Mouse (Mus musculus) cerebellum, adult 18-20 months (tissue): ENCODE data around the gene Ccr8.

Source experiments
- DNase-seq, 2 experiments: peaks; one replicate each; pipeline ENCODE4 v3.0.0; 2021

The Ccr8 gene

DNA sequence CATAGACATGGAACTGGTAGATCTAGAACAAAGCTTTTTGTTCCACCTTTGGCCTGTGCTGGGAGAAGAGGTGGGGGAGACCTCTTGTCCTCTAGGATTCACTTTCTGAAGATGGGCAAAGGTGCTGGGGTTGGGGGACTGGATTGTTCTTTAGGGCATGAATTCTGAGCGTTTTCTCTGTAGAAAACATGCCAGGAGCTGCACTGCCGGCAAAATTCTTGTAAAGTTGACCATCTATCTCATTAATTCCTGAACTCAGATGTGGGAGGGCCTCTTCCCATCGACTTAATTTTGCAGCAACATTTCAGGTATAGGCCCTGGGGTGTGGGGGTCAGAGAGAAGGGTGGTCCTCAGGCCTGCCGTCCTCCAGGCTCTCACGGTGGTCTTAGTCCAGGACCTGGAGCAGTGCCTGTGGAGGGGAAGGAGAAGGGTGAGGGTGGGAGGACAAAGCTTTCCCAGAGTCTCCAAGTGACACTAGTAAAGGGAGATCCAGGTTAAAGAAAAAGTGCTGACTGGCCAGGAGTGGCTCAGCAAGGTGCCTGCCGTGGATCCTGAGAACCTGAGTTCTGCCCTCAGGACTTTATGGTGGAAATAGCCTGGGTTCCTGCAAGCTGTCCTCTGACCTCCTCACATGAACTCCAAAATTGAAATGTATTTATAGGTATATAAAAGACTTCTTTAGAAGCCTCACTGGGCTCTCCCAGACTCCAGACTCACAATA, 42.0 kb downstream of the Ccr8 start:
- no peak for DNase-seq

DNA sequence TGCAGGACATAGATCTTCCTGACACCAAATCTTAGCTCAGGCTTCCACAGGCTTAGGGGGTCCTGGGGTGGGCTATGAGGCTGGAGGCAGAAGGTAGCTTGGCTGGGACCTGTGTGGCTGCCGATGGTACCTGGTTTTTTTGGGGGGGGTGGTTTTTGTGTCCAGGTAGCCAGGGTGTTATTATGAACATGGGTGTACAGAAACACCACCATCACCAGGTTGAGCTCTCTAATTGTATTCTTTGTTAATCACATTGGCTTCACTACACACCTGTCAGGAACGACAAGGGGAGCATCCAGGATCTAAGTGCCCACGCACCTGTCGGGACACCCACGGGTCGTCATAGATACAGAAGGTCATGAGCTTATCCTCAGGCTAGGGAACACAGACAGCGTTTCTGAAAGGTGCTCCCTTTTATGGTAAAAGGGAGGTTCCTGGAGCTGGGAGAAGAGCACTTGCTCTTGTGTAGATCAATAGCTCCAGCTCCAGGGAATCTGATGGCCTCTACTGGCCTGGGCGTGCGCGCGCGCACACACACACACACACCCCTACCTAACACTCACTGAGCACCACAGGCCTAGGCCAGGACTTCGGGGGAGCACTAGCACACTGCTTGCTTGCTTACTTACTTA, 42.7 kb downstream of the Ccr8 start:
- no peak for DNase-seq

DNA sequence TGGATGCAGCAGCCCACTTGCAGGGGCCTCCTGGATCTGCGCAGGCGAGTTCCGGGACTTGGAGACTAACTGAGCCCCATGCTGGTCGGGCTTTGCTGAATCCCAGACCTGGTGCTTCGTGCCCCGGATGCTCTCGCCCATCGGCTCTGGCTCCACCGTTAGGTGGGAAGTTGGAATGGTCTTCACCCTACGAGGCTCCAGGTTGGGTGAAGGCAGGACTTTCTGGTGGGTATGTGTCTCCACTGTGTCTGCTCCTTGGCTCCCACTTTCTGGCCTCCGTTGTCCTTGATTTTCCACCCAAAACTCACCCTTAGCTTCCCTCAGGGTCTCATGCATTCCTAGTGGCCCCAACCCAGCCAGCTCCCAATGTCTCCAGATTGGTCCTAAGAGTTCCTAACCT, 43.5 kb downstream of the Ccr8 start:
- DNase-seq, result no peak

DNA sequence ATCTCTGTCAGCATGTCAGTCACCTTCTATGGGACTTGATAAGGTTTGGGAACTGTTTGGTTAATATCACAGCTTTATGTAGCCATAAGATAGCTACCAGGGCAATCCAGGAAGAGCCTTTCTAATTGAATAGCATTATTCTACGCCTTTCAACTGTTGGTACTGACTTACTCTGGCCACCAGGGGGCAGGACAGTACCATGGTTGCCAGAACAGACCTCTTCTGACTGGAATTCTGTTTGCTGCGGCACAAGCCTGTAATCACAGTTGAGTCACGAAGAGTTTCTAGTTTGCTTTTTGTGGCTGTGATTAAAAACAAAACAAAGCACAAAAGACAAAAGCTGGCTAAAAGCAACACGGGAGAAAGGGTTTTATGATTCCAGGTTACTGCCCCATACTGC, 48.7 kb downstream of the Ccr8 start:
- DNase-seq, result peak; percentile 73 to 82

DNA sequence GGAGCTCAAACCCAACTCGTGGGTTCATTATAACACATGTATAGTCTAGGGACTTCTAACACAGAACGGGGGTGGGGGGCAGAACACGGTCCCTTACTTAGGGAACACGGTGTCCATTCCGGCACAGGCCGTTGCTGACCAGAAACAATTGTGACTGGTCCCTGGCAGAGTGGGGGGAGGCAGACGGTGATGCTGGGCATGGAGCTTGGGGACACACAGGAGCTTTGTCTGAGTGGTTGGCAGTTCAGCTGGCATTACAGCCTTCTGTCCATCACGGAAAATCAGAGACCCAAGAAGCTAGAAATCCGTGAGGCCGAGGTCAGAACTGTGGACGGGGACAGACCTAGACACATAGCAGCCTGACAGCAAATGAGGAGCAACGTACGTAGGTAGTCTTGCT, 52.6 kb downstream of the Ccr8 start:
- DNase-seq, result no peak
